Mouse (Mus musculus): ENCODE data around the gene Uckl1.

Gene Uckl1

GRCm38 (mm10) chr2:181589732-181590105 is 5.0 kb upstream of the Uckl1 start:
- DNase-seq (ENCODE audit: low spot score in 2 of 2) = no peak

- no peak for DNase-seq (ENCODE audit: low spot score in 2 of 2)
Observed at GRCm38 (mm10) chr2:181589011-181589731, 4.5 kb upstream of the Uckl1 start.

- no peak for DNase-seq (ENCODE audit: low spot score in 2 of 2)
Observed at GRCm38 (mm10) chr2:181588229-181588780, 3.6 kb upstream of the Uckl1 start.

GRCm38 (mm10) chr2:181587796-181588195 is 3.1 kb upstream of the Uckl1 start:
- DNase-seq (ENCODE audit: low spot score in 2 of 2) = peak; percentile 2 to 7

GRCm38 (mm10) chr2:181586124-181586523 is 1.4 kb upstream of the Uckl1 start:
- peak in 1 of 2 experiments; percentile 0 for DNase-seq (ENCODE audit: low spot score in 2 of 2)

GRCm38 (mm10) chr2:181585506-181585905 is 814 bp upstream of the Uckl1 start:
- DNase-seq (ENCODE audit: low spot score in 2 of 2) = peak in 1 of 2 experiments; percentile 0

GRCm38 (mm10) chr2:181583460-181584257 is 1.0 kb downstream of the Uckl1 start:
- DNase-seq (ENCODE audit: low spot score in 2 of 2) = peak in 1 of 2 experiments; percentile 0

GRCm38 (mm10) chr2:181582939-181583338 is 1.8 kb downstream of the Uckl1 start:
- DNase-seq (ENCODE audit: low spot score in 2 of 2) = peak in 1 of 2 experiments; percentile 0

- DNase-seq (ENCODE audit: low spot score in 2 of 2) = peak in 1 of 2 experiments; percentile 1
Observed at GRCm38 (mm10) chr2:181582358-181582757, 2.3 kb downstream of the Uckl1 start.

GRCm38 (mm10) chr2:181581402-181582120 is 3.1 kb downstream of the Uckl1 start:
- peak; percentile 70 to 83 for DNase-seq (ENCODE audit: low spot score in 2 of 2)

GRCm38 (mm10) chr2:181581016-181581401 is 3.7 kb downstream of the Uckl1 start:
- peak; percentile 64 to 81 for DNase-seq (ENCODE audit: low spot score in 2 of 2)

- DNase-seq (ENCODE audit: low spot score in 2 of 2) = peak in 1 of 2 experiments; percentile 0
Observed at GRCm38 (mm10) chr2:181580131-181580772, 4.4 kb downstream of the Uckl1 start.

- DNase-seq (ENCODE audit: low spot score in 2 of 2) = peak in 1 of 2 experiments; percentile 0
Observed at GRCm38 (mm10) chr2:181579681-181580080, 5.0 kb downstream of the Uckl1 start.

- peak in 1 of 2 experiments; percentile 1 for DNase-seq (ENCODE audit: low spot score in 2 of 2)
Observed at GRCm38 (mm10) chr2:181578790-181579618, 5.7 kb downstream of the Uckl1 start.

- DNase-seq (ENCODE audit: low spot score in 2 of 2) = peak in 1 of 2 experiments; percentile 0
Observed at GRCm38 (mm10) chr2:181577981-181578581, 6.6 kb downstream of the Uckl1 start.

- no peak for DNase-seq (ENCODE audit: low spot score in 2 of 2)
Observed at GRCm38 (mm10) chr2:181577126-181577525, 7.6 kb downstream of the Uckl1 start.

GRCm38 (mm10) chr2:181576613-181577012 is 8.1 kb downstream of the Uckl1 start:
- DNase-seq (ENCODE audit: low spot score in 2 of 2) = no peak

- DNase-seq (ENCODE audit: low spot score in 2 of 2) = no peak
Observed at GRCm38 (mm10) chr2:181574921-181575545, 9.7 kb downstream of the Uckl1 start.

GRCm38 (mm10) chr2:181573961-181574360 is 10.7 kb downstream of the Uckl1 start:
- DNase-seq (ENCODE audit: low spot score in 2 of 2) = no peak

All from spleen, postnatal 14 days (tissue).